Mouse (Mus musculus): ENCODE data around the gene Drc7.

Gene Drc7

DNA sequence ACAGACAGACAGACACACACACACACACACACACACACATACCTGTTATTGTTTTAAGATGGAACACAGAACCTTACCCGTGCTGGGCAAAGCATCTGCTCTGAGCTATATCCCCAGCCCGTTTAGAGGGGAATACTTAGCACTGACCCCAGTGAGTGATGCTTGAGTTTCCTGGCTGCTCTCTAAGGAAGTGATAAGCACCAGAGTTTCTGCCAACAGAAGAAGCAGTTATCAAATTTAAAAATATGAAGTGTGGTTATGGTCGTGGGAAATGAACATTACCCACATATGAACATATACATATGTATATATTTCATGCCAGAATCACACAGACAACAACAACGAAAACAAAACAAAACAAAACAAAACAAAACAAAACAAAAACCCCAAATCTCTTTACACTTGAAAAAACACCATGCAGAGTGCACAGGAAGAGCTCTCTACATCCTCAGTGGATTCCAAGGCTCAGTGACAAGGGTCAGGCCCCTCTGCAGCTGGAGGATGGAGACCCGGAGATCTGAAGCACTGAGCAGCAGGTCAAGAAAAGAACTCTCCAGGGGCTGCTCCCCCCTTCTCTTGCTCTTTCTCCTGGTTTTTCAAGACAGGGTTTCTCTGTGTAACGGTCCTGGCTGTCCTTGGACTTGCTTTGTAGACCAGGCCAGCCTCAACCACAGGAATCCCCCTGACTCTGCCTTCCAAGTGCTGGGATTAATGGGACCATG is 5.1 kb downstream of the Drc7 start:
- in situ Hi-C loops (cut with MseI, MboI): no loop called here

DNA sequence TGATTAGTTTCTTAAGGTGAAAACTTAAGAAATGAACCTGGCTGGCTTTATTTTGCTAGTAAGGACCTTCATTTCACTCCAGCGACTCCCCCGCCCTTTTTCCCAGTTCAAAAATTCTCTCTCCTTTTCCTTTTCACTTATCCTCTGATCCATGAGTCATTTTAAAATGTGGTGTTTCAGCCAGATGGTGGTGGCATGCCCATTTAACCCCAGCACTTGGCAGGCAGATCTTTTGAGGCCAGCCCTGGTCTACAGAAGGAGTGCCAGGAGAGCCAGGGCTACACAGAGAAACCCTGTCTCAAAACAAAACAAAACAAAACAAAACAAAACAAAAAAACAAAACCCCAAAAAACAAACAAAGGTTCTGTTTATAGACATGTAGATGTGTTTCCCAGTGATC is 9.6 kb downstream of the Drc7 start:
- in situ Hi-C loops (cut with MseI, MboI): no loop called here

DNA sequence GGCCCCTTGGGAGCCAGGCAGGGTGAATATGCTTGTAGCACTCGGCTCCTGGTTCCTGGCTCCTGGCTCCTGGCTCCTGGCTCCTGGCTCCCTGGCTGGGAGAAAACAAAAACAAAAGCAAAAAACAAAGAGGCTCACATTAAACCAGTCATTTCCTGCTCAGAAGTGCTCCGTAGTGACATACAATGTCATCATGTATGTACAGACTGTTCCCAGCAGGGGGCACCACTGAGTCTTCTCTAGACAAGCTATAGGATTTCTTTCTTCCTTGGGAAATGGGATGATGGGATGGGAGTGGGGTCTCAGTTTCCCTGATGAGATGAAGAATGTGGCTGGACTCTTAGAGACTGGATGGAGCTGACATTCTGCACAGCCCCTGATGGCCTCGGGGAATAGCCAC is 12.7 kb downstream of the Drc7 start:
- in situ Hi-C loops (cut with MseI, MboI): no loop called here

DNA sequence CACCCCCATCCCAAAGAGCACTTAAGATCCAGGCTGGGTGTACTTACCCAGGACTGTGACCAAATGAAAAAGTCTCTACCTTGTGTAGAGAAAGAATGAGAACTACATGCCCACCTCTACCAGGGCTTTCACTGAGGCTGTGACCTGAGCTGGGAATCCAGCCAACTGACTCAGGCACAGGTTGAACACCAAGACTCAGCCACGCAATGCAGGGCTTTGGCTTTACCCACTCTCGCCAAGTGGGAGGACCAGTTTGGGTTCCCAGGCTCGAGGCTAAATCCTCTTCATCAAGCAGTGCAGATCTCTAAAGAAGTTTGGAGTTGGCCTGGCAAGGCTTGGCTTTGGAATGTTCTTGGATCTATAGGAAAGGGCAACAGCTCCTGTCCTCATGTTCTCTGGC is 20.6 kb downstream of the Drc7 start:
- in situ Hi-C loops (cut with MseI, MboI): no loop called here

DNA sequence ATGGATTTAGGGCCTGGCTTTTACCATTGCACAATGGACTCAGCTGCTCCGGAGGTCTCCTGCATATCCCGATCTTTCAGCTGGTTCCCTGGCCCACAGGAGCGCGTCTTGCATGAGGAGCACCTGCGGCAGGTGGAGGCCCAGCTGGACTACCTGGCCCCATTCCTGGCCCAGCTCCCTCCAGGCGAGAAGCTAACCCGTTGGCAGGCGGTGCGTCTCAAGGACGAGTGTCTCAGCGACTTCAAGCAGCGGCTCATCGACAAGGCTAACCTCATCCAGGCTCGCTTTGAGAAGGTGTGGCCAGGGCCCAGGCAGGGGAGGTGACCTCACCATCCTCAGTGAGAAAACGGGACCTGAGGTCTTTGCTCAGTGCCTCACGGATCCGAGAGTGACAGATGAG is 21.2 kb downstream of the Drc7 start:
- in situ Hi-C loops (cut with MseI, MboI): no loop called here

DNA sequence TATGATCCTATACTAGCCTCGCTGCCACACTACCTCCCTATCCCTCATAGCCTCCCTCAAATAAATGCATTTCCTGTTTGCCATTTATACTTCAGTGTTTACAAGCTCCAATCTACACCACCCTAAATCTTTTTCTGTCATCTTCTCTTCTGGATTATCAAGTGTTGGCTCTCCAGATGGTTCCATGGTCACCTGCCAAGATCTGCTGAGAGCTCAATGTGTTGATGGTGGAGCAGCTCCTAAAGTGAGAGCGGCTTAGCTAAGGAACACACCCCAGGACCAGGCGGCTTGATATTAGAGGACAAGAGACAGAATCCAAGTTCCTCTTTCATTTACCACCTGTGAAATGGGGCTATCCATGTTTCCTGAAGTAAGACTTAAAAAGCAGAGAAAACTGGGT is 23.2 kb downstream of the Drc7 start:
- in situ Hi-C loops (cut with MseI, MboI): no loop called here

DNA sequence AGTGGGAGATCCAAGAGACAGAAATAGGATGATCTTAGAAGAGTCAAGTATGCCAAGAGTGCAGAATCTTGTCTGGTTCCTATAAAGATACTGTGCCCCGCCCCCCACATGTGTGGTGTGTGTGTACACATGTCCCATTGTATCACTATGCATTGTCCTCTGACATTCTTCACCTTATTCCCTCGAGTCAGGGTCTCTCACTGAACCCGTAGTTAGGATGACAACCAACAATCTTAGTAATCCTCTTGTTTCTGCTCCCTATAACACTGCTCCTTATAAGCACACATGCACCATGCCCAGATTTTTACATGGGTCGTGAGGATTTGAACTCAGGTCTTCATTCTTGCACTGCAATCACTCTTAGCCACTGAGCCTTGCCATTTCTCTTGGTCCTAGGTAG is 24.4 kb downstream of the Drc7 start:
- in situ Hi-C loops (cut with MseI, MboI): no loop called here

DNA sequence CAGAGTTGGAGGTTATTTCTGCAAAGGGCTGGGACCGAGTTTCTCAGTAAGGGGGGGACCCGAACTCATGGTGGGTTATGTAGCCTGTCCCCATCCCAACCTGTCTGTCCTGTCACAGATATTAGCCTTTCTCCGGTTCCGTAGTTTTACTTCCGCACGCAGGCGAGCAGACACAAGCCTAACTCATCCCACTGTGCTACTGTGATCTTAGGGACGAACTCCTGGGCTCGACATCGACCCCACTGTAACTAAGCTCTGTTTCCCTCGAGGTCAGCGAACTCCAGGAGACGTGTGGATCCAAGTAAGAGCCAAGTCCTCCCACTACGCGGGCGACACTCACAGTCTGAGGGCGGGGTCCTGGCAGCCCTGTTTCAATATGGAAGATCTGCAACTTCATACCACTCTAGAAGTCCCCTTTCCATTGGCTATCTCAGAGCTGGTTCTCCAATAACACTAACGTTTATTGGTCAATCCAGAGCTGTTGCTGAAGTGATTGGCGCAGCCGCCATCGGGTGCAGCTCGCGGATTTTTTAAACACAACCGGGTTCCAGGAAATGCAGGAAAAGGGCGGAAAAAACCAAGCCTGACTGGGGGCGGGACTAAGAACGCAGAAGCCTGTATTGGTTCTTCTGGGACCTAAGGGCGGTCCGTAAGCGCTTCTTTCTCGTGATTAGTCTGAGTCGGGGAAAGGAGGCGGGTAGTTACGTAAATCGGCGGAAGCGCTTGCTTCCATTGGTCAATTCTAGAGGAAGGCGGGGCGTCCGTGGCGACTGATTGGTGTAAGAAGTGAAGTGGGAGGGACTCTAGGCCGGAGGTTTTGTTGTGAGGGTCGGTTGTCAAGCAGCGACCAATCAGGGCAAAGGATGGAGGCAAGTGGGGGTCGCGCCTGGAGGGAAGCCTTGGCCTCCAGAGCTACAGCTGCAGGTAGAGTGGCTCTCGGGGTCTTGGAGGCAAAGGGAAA is 25.8 kb downstream of the Drc7 start, which contains the start of gene Katnb1:
Gene Katnb1 (plus strand): TSS at position 806 of the 961 bp plus-strand sequence.
- in situ Hi-C loops (cut with MseI, MboI): no loop called here

DNA sequence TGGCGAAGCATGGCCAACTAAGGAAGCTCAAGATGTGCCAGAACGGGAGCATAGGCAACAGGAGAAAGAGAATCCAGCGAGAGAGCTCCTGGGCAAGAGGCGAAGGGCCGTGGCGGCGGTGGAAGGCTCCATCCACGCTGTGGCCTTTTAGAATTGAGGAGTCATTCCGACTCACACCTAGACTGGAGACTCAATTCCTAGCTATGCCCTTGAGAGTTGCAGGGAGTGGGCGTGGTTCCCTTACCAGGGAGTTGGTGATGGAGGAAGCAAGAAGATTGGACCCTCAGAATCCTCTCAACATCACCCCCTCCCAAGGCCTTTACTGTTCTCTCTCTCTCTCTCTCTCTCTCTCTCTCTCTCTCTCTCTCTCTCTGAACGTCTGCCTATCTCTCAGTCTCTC is 26.7 kb downstream of the Drc7 start:
- in situ Hi-C loops (cut with MseI, MboI): no loop called here

DNA sequence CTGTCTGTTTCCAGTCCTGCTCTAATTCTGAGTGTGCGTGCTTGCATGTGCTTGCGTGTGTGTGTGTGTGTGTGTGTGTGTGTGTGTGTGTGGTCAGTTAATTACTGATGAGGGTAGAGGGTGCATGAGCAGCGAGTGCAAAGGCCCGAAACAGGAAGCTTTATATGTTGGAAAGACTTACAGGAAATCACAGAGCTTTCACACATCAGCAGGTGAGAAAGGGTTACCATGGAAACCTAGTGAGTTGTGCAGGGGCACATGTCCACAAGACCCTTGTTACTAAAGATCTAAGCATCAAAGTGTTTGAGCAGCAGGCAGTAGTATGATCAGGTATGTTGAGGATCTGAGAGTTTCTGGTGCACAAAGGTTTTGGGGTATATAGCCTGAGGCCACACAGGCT is 29.4 kb downstream of the Drc7 start:
- in situ Hi-C loops (cut with MseI, MboI): no loop called here

DNA sequence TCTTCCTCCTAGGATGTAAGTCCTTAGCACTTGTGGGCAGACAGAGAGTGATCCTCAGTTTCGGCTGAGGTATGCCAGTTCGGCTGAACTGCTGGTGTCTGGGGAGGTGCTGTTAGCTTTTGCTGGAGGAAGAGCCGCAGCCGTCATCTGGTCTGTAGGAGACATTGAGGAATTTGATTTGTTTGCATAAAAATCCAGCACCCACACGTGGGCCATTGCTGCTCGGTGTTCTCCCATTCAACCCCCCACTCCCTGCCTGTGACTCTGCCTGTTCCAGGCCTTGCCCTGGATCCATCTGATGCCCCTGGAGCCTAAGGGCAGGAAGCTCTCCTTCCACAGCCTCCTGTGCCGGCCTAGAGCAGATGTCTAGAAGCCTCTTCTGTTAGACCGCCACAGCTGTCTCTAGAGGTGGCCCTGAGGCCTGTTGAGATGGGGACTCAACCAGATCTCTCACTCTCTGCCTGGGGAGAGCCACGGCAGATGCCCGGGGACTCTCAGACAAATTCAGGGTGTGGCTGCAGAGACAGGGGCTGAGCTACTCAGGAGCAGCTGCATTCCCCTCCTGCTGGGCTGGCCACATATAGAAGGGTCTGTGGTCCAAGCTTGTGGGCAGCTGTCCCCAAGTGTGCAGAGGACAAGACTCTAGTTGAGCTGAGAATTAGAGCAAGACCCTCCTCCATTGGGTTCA is 30.0 kb downstream of the Drc7 start:
- in situ Hi-C loops (cut with MseI, MboI): no loop called here

DNA sequence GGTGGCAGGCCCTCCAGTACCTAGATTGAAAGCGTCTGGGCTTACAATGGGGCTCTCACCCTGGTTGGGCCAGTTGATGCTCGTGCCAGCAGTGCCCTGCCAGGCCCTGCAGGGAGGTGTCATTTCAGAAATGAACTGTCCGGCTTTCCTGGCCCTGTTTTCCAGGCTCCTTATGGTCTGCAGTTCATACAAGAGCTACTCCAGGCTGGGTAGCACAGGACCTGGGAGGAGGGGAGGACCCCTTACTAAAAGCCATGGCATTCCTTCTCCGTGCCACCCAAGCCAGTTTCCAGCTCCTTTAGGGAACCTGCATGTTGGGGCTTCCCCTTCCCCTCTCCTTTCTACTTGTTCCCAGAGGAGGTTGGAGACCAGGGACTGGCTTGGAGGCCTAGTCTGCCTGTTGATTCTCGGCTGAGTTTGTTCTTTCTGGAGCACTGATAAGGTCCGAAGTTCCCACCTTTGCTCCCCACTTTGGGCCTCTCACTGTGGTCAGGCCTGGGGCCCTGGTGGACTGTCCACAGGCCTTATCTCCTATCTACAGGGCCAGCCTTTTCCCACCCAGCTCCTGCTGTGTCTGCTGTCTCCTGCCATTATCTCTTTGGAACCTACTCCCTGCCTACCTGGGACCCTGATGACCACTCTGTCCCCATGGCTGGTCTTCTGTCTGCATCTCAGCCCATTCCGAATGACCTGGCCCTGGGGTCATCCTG is 30.7 kb downstream of the Drc7 start:
- in situ Hi-C loops (cut with MseI, MboI): no loop called here

DNA sequence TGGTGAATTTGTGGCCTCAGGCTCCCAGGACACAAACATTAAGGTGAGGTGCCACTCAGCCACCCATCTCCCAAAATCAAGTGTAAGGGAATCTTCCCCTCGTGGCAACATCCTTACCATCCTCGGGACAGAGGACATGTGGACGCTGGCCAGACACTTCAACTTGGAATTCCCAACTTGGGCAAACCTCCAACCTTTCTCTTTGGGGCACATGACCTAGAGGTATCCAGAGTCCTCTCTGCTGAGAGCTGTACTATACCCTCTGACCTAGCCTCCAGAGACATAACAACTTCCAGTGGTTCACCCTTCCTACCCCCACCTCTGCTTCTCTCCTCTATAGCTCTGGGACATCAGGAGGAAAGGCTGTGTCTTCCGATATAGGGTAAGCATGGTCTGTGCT is 38.7 kb downstream of the Drc7 start:
- in situ Hi-C loops (cut with MseI, MboI): loop anchor here in 1 of 2 experiments (10.0 kb wide), 1 partner anchor 111 kb away; the partner anchor contains the start of gene Kifc3

DNA sequence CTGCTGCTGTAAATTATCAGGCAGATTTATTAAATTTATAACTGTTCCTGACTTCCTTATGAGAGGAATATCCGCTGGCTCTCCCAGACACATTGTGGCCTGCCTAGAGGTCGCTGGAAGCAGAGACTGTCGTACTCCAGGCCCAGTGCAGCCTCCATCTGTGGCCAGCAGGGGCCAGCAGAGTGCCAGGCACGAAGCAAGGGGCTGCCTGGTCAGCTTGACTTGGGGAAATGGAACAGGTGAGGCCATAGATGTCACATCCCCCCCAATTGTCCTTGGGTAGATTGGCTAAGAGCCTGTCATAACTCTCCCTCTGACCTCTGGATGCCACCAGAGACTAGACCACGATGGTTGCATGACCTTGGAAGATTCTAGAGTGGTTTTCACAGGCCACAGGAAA is 44.1 kb downstream of the Drc7 start:
- in situ Hi-C loops (cut with MseI, MboI): loop anchor here in 1 of 2 experiments (10.0 kb wide), 1 partner anchor 106 kb away; the partner anchor contains the start of gene Kifc3

DNA sequence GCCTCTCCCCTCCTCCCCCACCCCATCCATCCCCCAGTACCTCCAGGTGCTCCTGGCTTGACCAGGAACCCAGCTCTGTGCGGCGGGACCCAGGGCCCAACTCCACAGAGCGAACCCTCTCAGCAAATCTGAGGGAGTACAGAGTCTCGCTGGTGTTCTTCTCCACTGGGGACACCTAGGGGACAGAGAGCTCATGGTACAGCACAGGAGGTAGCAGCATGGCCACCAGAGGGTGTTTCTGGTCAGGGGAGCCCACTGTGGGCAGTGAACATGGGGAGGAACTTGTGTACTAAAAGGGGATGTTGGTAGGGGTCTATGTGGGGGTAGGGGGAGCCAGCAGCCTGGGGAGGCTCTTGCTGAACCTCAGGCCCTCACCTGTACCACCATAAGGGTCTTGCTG is 47.1 kb downstream of the Drc7 start:
- in situ Hi-C loops (cut with MseI, MboI): no loop called here

DNA sequence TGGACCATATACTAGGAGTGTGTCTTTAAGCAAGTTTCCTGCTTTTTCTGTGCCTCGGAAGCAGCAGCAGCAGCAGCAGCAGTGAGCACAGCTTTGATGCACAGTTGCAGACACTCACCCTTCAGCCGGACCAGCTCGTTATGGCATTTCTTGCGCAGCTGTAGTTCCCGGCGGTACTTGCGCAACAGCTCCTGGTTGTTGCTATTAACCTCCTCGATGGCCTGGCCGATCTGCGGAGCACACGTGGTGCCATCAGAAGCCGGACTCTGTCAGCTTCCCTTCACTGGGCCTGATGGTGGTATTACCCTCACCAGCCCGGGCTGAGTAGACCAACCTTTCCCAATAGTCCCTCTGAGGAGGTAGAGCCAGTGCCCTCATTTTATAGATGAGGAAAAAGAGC is 52.4 kb downstream of the Drc7 start:
- in situ Hi-C loops (cut with MseI, MboI): no loop called here

DNA sequence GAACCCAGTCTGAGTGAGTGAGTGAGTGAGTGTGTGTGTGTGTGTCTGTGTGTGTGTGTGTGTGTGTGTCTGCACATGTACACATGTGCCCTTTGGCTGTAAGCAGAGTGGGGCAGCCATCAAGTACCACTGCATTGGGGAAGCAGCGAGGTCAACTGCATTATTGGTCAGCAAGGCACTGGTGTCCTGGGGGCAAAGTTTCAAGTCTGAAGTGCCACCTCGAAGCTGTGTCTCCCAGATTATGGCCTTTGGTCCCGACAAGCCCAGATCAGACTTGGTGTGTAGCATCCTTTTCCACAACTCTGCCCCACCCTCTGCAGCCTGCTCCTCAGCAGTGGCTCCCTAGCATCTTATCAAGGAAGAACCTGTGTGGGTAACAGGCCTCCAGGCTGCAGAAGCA is 57.7 kb downstream of the Drc7 start:
- in situ Hi-C loops (cut with MseI, MboI): no loop called here

DNA sequence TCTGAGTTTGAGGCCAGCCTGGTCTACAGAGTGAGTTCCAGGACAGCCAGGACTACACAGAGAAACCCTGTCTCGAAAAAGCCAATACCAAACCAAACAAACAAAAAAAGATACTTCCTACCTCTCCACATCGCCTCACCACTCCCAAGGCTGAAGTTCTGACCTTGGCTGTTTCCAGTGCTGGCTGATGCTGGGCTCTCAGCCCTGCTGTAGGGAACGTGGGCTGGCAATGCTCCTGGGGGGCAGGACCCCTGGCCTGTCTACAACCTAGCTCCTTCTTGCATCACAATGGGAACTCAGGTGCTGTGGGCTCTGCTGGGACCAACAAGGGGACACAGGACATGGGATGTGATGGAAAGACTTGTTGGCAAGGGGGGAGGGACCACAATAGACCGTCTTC is 58.2 kb downstream of the Drc7 start:
- in situ Hi-C loops (cut with MseI, MboI): no loop called here

DNA sequence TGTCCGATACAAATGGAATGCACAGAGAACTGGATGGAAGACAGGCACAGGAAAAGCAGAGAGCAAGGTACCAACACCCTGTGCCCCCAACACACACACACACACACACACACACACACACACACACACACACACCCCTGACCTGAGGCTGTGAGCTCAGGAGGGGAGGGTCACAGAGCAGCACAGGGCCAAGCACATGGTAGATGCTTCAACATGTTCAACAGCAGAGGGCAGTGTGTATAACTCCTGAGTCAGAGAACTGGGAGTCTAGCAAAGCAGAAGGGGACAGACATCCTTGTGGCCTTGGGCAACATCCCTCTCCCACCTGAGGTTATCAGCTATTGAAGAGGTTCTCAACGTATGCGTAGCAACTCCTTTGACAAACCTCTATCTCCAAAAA is 58.8 kb downstream of the Drc7 start:
- in situ Hi-C loops (cut with MseI, MboI): no loop called here

DNA sequence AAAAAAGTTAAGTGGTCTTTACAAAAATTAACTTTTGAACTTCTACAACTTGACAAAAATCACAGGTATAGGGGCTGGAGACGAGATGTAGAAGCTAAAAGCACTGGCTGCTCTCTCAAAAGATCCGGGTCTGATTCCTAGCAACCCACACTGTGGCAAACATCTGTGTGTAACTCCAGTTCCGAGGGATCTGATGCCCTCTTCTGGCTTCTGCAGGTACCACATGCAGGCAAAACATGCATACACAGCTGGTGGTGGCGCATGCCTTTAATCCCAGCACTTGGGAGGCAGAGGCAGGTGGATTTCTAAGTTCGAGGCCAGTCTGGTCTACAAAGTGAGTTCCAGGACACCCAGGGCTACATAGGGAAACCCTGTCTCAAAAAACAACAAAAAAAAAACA is 68.6 kb downstream of the Drc7 start:
- in situ Hi-C loops (cut with MseI, MboI): no loop called here

DNA sequence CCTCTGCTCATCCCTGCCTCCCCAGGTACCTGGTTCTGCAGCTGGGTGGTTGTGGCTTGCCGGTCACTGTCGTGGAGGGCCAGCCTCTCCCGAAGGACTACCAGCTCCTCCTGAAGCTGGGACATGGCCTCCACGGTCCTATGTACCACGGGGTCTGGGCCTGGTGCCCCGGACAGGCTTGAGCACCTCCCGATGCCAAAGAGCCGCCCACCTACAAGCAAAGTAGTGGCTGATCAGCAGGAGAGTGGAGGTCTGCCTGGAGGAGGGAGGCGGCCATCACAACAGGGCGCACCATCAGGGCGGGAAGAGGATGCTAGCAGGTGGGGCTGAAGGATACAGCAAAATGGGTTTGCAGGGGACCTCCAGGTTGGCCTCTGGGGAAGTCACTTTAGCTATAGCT is 71.6 kb downstream of the Drc7 start:
- in situ Hi-C loops (cut with MseI, MboI): no loop called here

DNA sequence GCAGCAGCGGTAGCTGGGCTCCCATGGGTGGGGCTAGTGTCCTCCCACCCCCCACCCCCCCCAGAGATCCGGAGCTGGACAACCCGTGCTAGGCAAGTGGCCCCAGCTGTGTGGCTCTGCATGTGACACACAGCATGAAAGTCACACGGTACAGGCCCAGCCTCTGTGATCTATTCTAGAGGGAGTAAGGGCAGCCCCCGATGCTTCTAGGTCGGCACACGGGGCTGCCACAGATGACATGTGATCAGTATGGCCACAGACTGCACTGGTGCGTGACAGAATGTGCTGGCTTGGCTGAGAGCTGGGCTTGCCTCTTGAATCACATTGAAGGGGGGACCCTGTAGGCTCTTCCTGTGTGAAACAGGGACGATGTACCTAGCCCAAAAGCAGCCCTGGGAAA is 72.8 kb downstream of the Drc7 start:
- in situ Hi-C loops (cut with MseI, MboI): no loop called here

Data from mouse trophoblast stem cell (cell line).